8 mouse cellular contexts compared by ENCODE assay signal in genomic region chr9:53771344-53772021, GRCm38 (mm10). TPM values are rescaled to one million over a fixed set of nuclear protein-coding genes. Genes with fewer than 3 reads are reported as not detected.
DNase-seq lines count a peak whose midpoint lies in the region; ATAC-seq lines count a peak whose summit lies in the region.

Slc35f2 (plus strand) TSS chr9:53771538.

- H3K9me3 ChIP-seq in forebrain, embryonic 13.5 days (replicated peaks): no peaks in the 10 kb centered on the region
- H3K9me3 ChIP-seq in hindbrain, embryonic 15.5 days: no peaks in the 10 kb centered on the region

- under 1% methylated on average over 50 of the region's 50 CpGs for WGBS in forebrain, embryonic 13.5 days
- WGBS in hindbrain, embryonic 15.5 days: under 1% methylated on average over 50 of the region's 50 CpGs

- ATAC-seq in forebrain, embryonic 13.5 days: peak; percentile 87
- ATAC-seq in hindbrain, embryonic 15.5 days (ENCODE audit: low FRiP score, low read depth): peak; percentile 85

- peak within 1 kb of the TSS; percentile 99 for H3K4me2 ChIP-seq in forebrain, embryonic 13.5 days
- peak within 1 kb of the TSS; percentile 96 for H3K4me2 ChIP-seq in hindbrain, embryonic 15.5 days

- DNase-seq in ES-CJ7 (ENCODE audit: low read depth, low spot score): peak; percentile 89
- DNase-seq in brain, adult 2 months (ENCODE audit: low read depth, low spot score): peak; percentile 28
- peak; percentile 4 for DNase-seq in left cerebral cortex, adult 11 months (ENCODE audit: low spot score)
- peak; percentile 11 for DNase-seq in lung, postnatal 36 days
- peak; percentile 17 for DNase-seq in retina, postnatal 7 days (ENCODE audit: low read depth, low spot score)
- peak; percentile 25 to 40 for DNase-seq in urinary bladder, postnatal 36 days (ENCODE audit: low spot score in 2 of 2)

- H3K27ac ChIP-seq in forebrain, embryonic 13.5 days: no peak within 1 kb of the TSS
- peak within 1 kb of the TSS; percentile 42; the same call in 1 of the 2 replicates for H3K27ac ChIP-seq in hindbrain, embryonic 15.5 days (replicated peaks)

- H3K4me1 ChIP-seq in forebrain, embryonic 13.5 days: peaks cover 12% of the 10 kb centered on the region
- peaks cover 15% of the 10 kb centered on the region for H3K4me1 ChIP-seq in hindbrain, embryonic 15.5 days (replicated peaks)

- peaks cover 34% of the 10 kb centered on the region for H3K27me3 ChIP-seq in forebrain, embryonic 13.5 days
- H3K27me3 ChIP-seq in hindbrain, embryonic 15.5 days: peaks cover 24% of the 10 kb centered on the region

- H3K36me3 ChIP-seq in forebrain, embryonic 13.5 days (ENCODE audit: poor library complexity, severe bottlenecking): no peaks in the 10 kb centered on the region
- H3K36me3 ChIP-seq in hindbrain, embryonic 15.5 days: no peaks in the 10 kb centered on the region

- H3K9ac ChIP-seq in forebrain, embryonic 13.5 days: peak within 1 kb of the TSS; percentile 73
- H3K9ac ChIP-seq in hindbrain, embryonic 15.5 days: peak within 1 kb of the TSS; percentile 41

- H3K4me3 ChIP-seq in forebrain, embryonic 13.5 days: peak within 1 kb of the TSS; percentile 64
- peak within 1 kb of the TSS; percentile 74 for H3K4me3 ChIP-seq in hindbrain, embryonic 15.5 days

RNA-seq across cellular contexts. Expression of gene Slc35f2, which starts in this region (rescaled TPM):
- polyA plus RNA-seq in forebrain, embryonic 13.5 days (2015; fragmentation: Nextera tagmentation; extraction: Ambion mirVana): 5.4 and 6.1 TPM in 2 replicates
- polyA plus RNA-seq in hindbrain, embryonic 15.5 days (2015; fragmentation: Nextera tagmentation; extraction: Ambion mirVana): 16.7 and 18.0 TPM in 2 replicates

Comparison
In these comparisons a context has a peak if more than half of its experiments do, and no peak if none do; other contexts are left out.
1. DNase-seq: peak in every context shown above with its lines; median percentile 89 in ES-CJ7; 32 in urinary bladder, postnatal 36 days; 28 in brain, adult 2 months; 17 in retina, postnatal 7 days; 11 in lung, postnatal 36 days; 4 in left cerebral cortex, adult 11 months.